Mouse (Mus musculus): ENCODE measurements around the gene Bcl2l12.

- no peak for TF ChIP-seq EP300 (optimal IDR thresholded peaks at IDR 0.05)
- TF ChIP-seq CTCF (IDR thresholded peaks at IDR 0.05; ENCODE audit: low read depth), result no peak
These were observed 11.4 kb downstream of the Bcl2l12 start for GRCm38 (mm10) chr7:44986879-44987718.
